Mouse (Mus musculus): Measurements from ENCODE around the gene 2810006K23Rik. TPM values are rescaled to one million over a fixed set of nuclear protein-coding genes. Genes with fewer than 3 reads are reported as not detected.

Gene 2810006K23Rik
- total and polyA plus RNA-seq, 3 experiments, result 7.6 to 13.3 TPM; not detected in 1

- Histone ChIP-seq H3K36me3 (ENCODE audit: control insufficient read depth in 1 of 2, insufficient read depth in 2 of 2, low read length in 2 of 2) (peaks cover 3 to 10% of the 10 kb centered on the region in 2 experiments), H3K27ac (ENCODE audit: control insufficient read depth, low read depth, low read length) (peak overlapping the region; percentile 71), H3K9ac (ENCODE audit: control insufficient read depth, low read depth, low read length, poor library complexity, severe bottlenecking) (peak overlapping the region; percentile 99), H3K79me2 (ENCODE audit: control insufficient read depth, insufficient read depth, low read length, poor library complexity) (peaks cover 45% of the 10 kb centered on the region), H3K4me1 (ENCODE audit: control insufficient read depth in 1 of 2, insufficient read depth in 2 of 2, low read length in 2 of 2) (peaks cover 2 to 11% of the 10 kb centered on the region in 2 experiments), H3K27me3 (ENCODE audit: control insufficient read depth in 1 of 2, insufficient read depth in 2 of 2, low read length in 2 of 2) (no peaks in the 10 kb centered on the region), H3K9me3 (replicated peaks; ENCODE audit: insufficient read depth, low read length) (no peaks in the 10 kb centered on the region), H3K4me3 (ENCODE audit: control insufficient read depth in 1 of 2, insufficient read depth in 1 of 2, low read depth in 2 of 2, low read length in 2 of 2) (peak overlapping the region; percentile 89 to 96)
- DNase-seq (ENCODE audit: low read depth, low spot score), result peak; percentile 52
- TF ChIP-seq CTCF (IDR thresholded peaks at IDR 0.05 in 2 of 3, conservative IDR thresholded peaks at IDR 0.05 in 1 of 3; ENCODE audit: control insufficient read depth in 1 of 3, insufficient read depth in 1 of 3, low read depth in 2 of 3, low read length in 3 of 3, poor library complexity in 1 of 3, severe bottlenecking in 1 of 3), result peak in 2 of 3 experiments; percentile 33 to 58; a peak in 4 of 6 replicates
- TF ChIP-seq POLR2A (IDR thresholded peaks at IDR 0.05; ENCODE audit: control insufficient read depth in 1 of 2, insufficient read depth in 1 of 2, low read depth in 1 of 2, low read length in 2 of 2, poor library complexity in 1 of 2), result peak in 1 of 2 experiments; percentile 28; a peak in 1 of 4 replicates
- TF ChIP-seq GABPA (IDR thresholded peaks at IDR 0.05; ENCODE audit: low read depth, low read length), result no peak
- TF ChIP-seq SMC3 (IDR thresholded peaks at IDR 0.05; ENCODE audit: low read depth, low read length), result 0 out of 2 replicates have a peak, but pooled peaks have one; percentile 4
- no peak for TF ChIP-seq USF1 (IDR thresholded peaks at IDR 0.05; ENCODE audit: low read depth, low read length)
- TF ChIP-seq MAZ (IDR thresholded peaks at IDR 0.05; ENCODE audit: low read depth, low read length), result peak; percentile 47; the same call in 1 of the 2 replicates
- TF ChIP-seq NELFE (IDR thresholded peaks at IDR 0.05; ENCODE audit: low read depth, low read length), result peak; percentile 9; the same call in 1 of the 2 replicates
- no peak for TF ChIP-seq MYC (IDR thresholded peaks at IDR 0.05; ENCODE audit: low read depth, low read length)
- TF ChIP-seq UBTF (IDR thresholded peaks at IDR 0.05; ENCODE audit: borderline replicate concordance, insufficient read depth, low read depth, low read length), result peak; percentile 89; the same call in 1 of the 2 replicates
Measured at GRCm38 (mm10) chr5:124353726-124354547, 26.0 kb downstream of the 2810006K23Rik start.

GRCm38 (mm10) chr5:124354574-124355424 lies 26.9 kb downstream of the 2810006K23Rik start:
- H3K79me2 ChIP-seq (ENCODE audit: control insufficient read depth, insufficient read depth, low read length, poor library complexity), result peaks cover 45% of the 10 kb centered on the region
- DNase-seq (ENCODE audit: low read depth, low spot score), result peak; percentile 81
- peak overlapping the region; percentile 70 for H3K27ac ChIP-seq (ENCODE audit: control insufficient read depth, low read depth, low read length)
- peaks cover 2 to 11% of the 10 kb centered on the region in 2 experiments for H3K4me1 ChIP-seq (ENCODE audit: control insufficient read depth in 1 of 2, insufficient read depth in 2 of 2, low read length in 2 of 2)
- peak overlapping the region; percentile 71 to 78 for H3K4me3 ChIP-seq (ENCODE audit: control insufficient read depth in 1 of 2, insufficient read depth in 1 of 2, low read depth in 2 of 2, low read length in 2 of 2)
- H3K9ac ChIP-seq (ENCODE audit: control insufficient read depth, low read depth, low read length, poor library complexity, severe bottlenecking), result peak overlapping the region; percentile 99
- no peaks in the 10 kb centered on the region for H3K27me3 ChIP-seq (ENCODE audit: control insufficient read depth in 1 of 2, insufficient read depth in 2 of 2, low read length in 2 of 2)
- no peaks in the 10 kb centered on the region for H3K9me3 ChIP-seq (replicated peaks; ENCODE audit: insufficient read depth, low read length)
- H3K36me3 ChIP-seq (ENCODE audit: control insufficient read depth in 1 of 2, insufficient read depth in 2 of 2, low read length in 2 of 2), result peaks cover 0 to 10% of the 10 kb centered on the region in 2 experiments; a peak in 3 of 4 replicates
- TF ChIP-seq ELF1 (IDR thresholded peaks at IDR 0.05; ENCODE audit: low read depth, low read length), result no peak
- TF ChIP-seq EP300 (IDR thresholded peaks at IDR 0.05; ENCODE audit: low read depth in 1 of 2, low read length in 2 of 2), result peak in 1 of 2 experiments; percentile 16; a peak in 1 of 4 replicates
- peak; percentile 90 for TF ChIP-seq ZNF384 (IDR thresholded peaks at IDR 0.05; ENCODE audit: low read depth, low read length)
- TF ChIP-seq HCFC1 (IDR thresholded peaks at IDR 0.05; ENCODE audit: low read depth, low read length), result peak; percentile 60; the same call in 1 of the 2 replicates
- peak; percentile 43; the same call in 1 of the 2 replicates for TF ChIP-seq CHD2 (IDR thresholded peaks at IDR 0.05; ENCODE audit: low read length)
- TF ChIP-seq BHLHE40 (IDR thresholded peaks at IDR 0.05; ENCODE audit: borderline replicate concordance, low read depth, low read length), result no peak; the same call in 1 of the 2 replicates
- no peak for TF ChIP-seq USF2 (IDR thresholded peaks at IDR 0.05; ENCODE audit: borderline replicate concordance in 1 of 2, insufficient read depth in 1 of 2, low read depth in 1 of 2, low read length in 2 of 2)
- TF ChIP-seq CHD1 (IDR thresholded peaks at IDR 0.05; ENCODE audit: low read depth, low read length), result no peak; the same call in 1 of the 2 replicates
- no peak for TF ChIP-seq GATA1 (IDR thresholded peaks at IDR 0.05; ENCODE audit: low read depth, low read length)
- no peak for TF ChIP-seq UBTF (IDR thresholded peaks at IDR 0.05; ENCODE audit: borderline replicate concordance, insufficient read depth, low read depth, low read length)
- TF ChIP-seq ZC3H11A (IDR thresholded peaks at IDR 0.05; ENCODE audit: low read depth, low read length), result 0 out of 2 replicates have a peak, but pooled peaks have one; percentile 5
- peak; percentile 72 for TF ChIP-seq SIN3A (IDR thresholded peaks at IDR 0.05; ENCODE audit: low read length)
- no peak for TF ChIP-seq TCF12 (IDR thresholded peaks at IDR 0.05; ENCODE audit: low read depth, low read length)
- TF ChIP-seq MXI1 (IDR thresholded peaks at IDR 0.05; ENCODE audit: low read depth, low read length), result peak; percentile 59; the same call in 1 of the 2 replicates
- no peak for TF ChIP-seq KAT2A (conservative IDR thresholded peaks at IDR 0.05; ENCODE audit: low read depth, low read length)
- TF ChIP-seq ETS1 (IDR thresholded peaks at IDR 0.05; ENCODE audit: low read depth, low read length), result peak; percentile 12; the same call in 1 of the 2 replicates
- TF ChIP-seq RCOR1 (IDR thresholded peaks at IDR 0.05; ENCODE audit: low read depth, low read length), result peak; percentile 52
- peak; percentile 90 for TF ChIP-seq ZKSCAN1 (IDR thresholded peaks at IDR 0.05; ENCODE audit: low read depth, low read length)

All from MEL (cell line).